Mouse (Mus musculus): Measurements from ENCODE around the gene Fhdc1.

Fhdc1 gene

DNA sequence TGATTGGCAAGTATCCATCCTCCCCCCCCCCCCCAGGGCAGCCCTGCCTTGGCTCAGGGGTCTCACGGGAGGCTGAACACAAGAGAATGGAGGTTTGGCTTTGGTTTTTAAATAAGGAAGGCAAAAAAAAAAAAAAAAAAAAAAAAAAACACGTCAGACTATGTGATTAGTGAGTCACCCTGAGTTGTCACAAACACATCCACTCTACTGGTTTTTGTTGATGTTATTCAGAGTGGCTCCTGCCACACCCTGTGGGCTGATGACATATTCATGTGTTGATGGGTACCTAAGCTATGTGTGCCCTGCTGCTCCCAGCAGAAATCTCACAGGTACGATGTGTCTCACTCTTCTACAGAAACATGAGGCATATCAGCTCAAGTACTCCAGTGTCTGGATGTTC is 29.6 kb downstream of the Fhdc1 start:
- ChIA-PET CTCF (interaction anchor here in 1 of 4 experiments (0.7 kb wide), 1 partner anchor 468 kb away, joined by 4 read pairs; no protein-coding TSS in a partner anchor), POLR2A (interaction anchor here in 2 of 4 experiments (0.7 to 1.4 kb wide), 3 partner anchors 10 to 177 kb away, joined by 3 to 4 read pairs (median 3); no protein-coding TSS in a partner anchor)

DNA sequence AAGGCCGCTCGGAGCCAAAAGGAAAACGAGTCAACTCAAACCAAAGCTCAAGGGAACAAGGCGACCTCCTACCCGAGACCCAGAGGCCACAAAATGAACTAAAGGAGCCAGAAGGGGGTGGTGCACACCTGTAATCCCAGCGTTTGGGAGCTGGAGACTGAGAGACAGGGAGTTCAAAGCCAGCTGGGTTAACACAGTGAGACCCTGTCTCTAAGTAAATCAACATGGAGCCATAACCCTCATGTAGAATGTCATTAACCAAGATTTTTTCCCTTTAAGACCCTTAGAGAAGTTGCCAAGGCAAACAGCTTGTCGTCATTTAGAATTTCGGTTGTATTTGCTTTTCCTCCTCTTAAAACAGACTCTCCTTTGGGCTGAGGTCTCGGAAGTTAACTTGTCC is 31.2 kb downstream of the Fhdc1 start:
- ChIA-PET POLR2A (interaction anchor here in 3 of 4 experiments (0.6 to 1.2 kb wide), 3 partner anchors 9 to 295 kb away, joined by 3 to 4 read pairs (median 3); partner anchors contain the start of gene Fhdc1 (in 1 of the 3)), CTCF (interaction anchor here in 2 of 4 experiments (0.9 to 1.2 kb wide), 2 partner anchors 13 to 264 kb away, joined by 3 to 4 read pairs; no protein-coding TSS in a partner anchor)

DNA sequence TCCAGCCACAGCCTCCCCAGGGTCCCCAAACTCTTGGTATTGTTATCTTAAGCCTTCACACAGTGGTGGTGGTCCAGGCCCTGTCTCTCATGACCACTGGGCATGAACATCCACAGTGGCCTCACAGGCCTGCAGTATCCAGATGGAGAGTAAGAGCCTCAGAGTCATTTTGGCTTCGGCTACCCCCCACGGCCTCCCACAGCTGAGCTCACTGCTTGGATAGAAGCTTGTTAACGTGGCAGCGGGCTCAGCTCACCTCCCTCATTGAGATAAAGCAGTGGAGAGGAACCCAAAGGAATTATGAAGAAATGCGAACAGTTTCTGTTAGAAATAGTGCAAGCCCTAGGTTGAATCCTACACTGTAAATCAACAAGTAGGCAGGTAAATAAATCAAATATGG is 32.4 kb downstream of the Fhdc1 start:
- CTCF ChIA-PET: interaction anchor here in 2 of 4 experiments (0.7 to 1.3 kb wide), 2 partner anchors 33 to 133 kb away, joined by 3 to 4 read pairs; no protein-coding TSS in a partner anchor
- POLR2A ChIA-PET: interaction anchor here in 1 of 4 experiments (0.6 kb wide), 1 partner anchor 1692 kb away, joined by 10 read pairs; no protein-coding TSS in a partner anchor

DNA sequence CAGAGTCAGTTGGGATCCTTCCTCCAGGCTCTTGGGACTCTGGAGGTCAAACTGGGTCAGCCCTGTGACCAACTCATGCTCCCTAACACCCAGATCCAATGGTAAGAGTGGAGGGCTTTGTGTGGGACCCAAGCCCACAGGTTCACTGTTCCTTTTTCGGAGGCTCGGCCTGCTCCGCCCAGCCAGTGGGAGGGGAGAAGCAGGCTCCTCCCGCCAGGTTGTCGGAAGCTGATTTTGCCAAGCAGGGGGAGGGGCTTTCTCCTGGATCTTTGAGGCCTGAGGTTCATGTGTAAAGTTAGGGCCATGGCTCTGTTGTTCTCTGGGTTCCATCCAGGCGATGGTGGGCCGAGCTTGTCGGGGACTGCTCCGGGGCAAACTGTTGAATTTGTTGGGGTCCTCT is 34.4 kb downstream of the Fhdc1 start:
- ChIA-PET CTCF (interaction anchor here (0.6 to 1.9 kb wide), 23 partner anchors 9 to 133 kb away, joined by 3 to 10 read pairs (median 4); partner anchors contain the start of gene Fhdc1 (in 1 of the 4)), POLR2A (interaction anchor here in 3 of 4 experiments (0.5 to 1.7 kb wide), 20 partner anchors 9 to 1083 kb away, joined by 3 to 10 read pairs (median 3); partner anchors contain the start of gene Fhdc1 (in 1 of the 3))

DNA sequence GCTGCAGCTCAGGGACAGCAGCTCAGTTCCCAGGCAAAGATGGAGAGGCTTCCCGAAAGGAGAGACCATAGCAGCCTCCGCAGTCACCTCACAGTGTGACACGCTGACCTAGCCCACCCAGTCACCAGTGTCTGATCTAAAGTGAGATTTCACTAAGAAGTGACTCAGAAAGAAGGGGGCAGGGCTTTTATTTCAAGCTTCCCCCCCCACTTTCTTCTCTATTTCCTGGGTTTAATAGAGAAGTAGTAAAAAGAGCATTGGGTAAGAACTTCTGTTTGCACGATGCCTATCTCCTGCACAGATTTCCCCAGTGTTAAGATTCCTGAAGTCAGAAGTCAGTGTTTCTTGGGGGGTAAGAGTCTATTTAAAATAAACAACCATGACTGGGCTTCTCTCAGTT is 37.3 kb downstream of the Fhdc1 start:
- POLR2A ChIA-PET: no interaction called here
- CTCF ChIA-PET: no interaction called here

DNA sequence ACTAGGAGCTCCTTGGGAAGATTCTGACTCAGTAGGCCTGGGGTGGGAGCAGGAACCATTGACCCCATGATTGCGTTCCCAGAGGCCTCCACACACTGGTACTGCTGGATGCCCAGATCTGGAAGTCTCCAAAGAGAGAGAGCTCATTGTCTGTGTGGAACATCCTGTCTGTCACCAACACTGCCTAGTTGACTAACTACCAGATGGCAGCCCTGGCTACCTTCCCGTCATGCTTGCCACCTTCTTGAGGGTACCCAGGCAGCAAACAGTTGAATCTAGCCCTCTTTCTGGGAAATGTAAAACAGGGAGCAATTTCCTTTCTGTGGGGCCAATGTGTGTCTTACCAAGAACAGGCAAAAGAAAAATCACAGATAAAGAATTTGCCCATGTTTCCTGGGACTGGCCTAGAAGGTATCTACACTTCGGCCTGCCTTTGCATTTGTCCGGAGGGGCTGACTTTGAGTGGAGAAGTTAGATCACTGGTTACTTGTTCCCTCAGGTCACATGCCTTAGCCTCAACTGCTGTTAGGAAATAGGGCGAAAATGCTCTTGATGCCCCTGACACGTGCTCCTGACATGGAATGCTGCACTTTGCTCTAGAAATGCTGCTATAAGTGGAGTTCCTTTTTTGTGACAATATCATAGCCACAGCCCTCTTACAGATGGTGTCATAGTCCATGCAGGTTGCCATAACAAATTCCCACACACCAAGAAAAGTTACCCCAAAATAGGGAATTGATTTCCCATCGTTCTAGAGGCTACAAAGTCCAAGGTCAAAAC is 40.6 kb downstream of the Fhdc1 start:
- CTCF ChIA-PET: no interaction called here
- POLR2A ChIA-PET: interaction anchor here in 2 of 4 experiments (0.6 to 0.8 kb wide), 3 partner anchors 9 to 51 kb away, joined by 3 read pairs; no protein-coding TSS in a partner anchor

DNA sequence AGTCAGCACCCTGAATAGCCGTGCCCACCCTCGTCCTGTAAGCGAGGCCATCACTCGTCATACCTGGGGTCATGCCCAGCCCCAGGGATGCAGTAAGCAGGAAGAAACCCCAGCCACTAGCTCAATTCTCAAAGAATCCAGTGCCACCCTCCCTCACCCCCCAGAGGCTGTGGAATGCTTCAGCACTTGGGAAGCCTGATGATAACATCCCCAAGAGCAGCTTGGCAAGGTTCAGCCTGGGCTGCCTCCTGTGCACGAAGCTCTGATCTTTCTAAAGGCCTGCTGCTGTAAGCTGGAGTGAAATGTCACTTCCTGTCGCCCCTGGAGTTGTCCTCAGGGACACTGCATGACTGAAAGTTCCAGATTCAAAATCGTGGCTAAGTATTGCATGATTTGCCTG is 41.4 kb downstream of the Fhdc1 start:
- ChIA-PET POLR2A (interaction anchor here in 1 of 4 experiments (0.6 kb wide), 1 partner anchor 118 kb away, joined by 3 read pairs; no protein-coding TSS in a partner anchor), CTCF (no interaction called here)

DNA sequence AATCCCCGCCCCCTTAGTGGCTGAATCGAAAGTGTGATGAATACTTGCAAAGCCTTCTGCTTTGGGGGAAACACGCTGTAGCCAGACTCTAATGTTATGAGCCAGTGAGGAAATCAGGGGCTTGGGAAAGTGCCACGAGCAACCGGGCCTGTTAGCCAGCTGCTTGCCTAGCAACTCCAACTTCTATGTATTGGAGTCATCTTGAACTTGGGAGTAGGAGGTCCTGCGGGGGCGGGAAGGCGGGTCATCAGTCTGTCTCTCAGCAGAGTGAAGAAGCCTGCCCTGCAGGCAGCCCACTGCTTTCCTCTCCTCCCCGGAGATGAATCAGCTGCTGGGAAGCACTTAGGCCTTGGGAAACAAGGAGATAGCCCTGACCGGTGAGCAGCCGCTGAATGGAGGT is 42.1 kb downstream of the Fhdc1 start:
- CTCF ChIA-PET: no interaction called here

DNA sequence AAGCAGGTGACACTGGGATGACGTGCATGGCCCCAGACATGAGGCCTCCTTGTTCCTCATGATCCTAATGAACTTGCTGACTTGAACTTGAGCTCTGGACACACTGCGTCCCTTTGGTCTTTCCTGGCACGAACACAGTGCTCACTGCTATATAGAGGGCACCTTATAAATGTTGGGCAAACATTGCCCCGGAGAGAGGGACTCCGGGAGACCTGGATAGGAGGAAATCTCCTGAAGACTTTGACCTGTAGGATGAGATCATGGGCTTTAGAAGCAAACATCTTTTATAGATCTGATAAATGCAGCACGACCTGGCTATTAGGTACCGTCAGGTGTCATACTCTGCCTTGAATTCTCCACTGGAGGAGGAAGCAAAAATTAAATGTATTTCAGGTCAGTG is 43.3 kb downstream of the Fhdc1 start:
- CTCF ChIA-PET: no interaction called here
- POLR2A ChIA-PET: interaction anchor here in 2 of 4 experiments (0.9 to 2.1 kb wide), 4 partner anchors 8 to 18 kb away, joined by 3 to 9 read pairs (median 3); no protein-coding TSS in a partner anchor

More for the DNA sequence above, 42.1 kb downstream of the Fhdc1 start:
- POLR2A ChIA-PET: interaction anchor here in 1 of 4 experiments (0.6 kb wide), 1 partner anchor 119 kb away, joined by 3 read pairs; no protein-coding TSS in a partner anchor

DNA sequence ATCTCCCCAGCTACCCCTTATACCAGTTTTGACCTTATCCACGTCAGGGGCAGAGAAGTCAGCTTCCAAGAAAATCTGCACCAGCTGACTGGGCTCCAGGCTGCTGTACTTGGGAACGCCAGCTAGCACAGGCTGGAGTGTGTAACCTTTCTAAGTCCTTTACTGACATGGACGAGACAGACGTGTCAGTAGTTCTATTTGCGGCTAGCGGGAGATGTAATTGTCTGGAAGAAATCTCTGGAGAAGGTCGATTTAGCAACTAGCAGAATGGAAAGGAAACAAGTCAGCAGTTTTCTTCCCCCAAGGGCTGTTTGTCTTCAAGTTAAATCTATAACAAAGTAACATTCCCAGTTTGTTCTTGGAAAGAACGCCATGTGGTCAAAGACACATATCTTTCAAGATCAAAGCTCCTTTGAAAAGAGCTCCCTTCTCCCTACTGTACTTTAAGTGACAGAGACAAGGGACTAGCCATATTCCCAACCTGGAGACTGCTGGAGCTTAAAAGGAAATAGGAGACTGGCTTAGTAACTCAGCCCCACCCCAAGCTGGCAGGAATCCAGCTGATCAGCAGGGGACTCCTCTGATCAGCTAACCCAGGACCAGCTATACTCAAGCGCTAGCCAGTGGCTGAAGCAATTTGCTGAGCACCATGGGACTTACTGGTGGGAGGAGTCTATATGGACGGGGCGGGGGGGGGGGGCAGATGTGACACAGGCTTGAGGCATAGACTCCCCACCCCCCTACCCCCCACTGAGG is 44.8 kb downstream of the Fhdc1 start:
- CTCF ChIA-PET: interaction anchor here (0.7 to 2.4 kb wide), 7 partner anchors 10 to 441 kb away, joined by 3 to 10 read pairs (median 4); no protein-coding TSS in a partner anchor
- POLR2A ChIA-PET: interaction anchor here in 3 of 4 experiments (0.7 to 2.1 kb wide), 6 partner anchors 9 to 20 kb away, joined by 3 to 9 read pairs (median 3); no protein-coding TSS in a partner anchor

DNA sequence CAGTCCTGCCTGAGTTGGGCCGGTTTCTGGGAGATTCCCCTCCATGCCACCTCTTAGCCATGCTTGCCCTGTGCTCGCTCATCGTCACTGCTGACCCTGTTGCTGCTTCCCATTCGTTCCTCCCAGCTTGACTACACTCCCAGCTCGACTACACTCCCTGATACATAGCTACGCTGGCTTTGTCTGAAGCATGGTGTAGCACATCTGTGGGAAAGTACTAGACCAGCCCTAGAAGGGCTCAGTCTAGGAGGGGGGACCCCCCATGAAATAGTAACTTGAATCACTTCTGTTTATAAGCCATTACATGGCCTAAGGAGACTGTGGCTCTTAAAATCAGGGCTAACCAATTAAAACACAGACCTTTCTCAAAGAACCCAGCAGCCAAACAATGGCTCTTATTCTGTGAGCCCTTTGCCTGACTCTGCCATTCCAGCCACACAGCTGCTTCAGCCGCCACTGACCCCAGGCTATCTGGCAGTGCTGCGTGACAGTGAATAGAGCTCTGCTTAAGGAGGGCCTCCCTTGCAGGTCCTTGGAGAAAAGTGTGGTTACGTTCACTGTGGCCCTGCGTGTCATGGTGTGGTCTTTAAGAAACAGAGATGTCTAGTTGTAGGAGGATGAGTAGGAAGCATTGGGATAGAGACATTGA is 47.3 kb downstream of the Fhdc1 start:
- ChIA-PET CTCF (no interaction called here), POLR2A (interaction anchor here in 1 of 4 experiments (1.4 kb wide), 1 partner anchor 10 kb away, joined by 4 read pairs; no protein-coding TSS in a partner anchor)

DNA sequence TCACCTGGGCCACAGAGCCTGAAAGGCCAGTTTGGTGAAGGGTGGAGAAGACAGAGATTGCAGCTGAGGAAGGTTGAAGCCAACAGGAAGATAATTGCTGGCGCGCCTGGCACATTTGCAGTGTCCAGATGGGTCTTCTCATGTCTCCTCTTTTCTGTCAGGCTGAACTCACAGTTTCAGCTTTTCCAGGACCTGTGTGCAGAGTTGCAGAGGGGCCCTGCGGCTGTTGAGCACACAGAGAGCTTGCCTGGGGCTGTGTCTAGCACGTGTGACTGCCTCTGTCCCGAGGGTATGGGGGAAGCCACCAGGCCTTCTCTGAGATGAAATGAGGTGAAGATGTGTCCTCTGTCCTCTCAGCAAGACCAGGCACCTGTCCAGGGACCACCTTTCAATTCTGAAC is 49.0 kb downstream of the Fhdc1 start:
- CTCF ChIA-PET: interaction anchor here in 1 of 4 experiments (0.6 kb wide), 1 partner anchor 319 kb away, joined by 4 read pairs; no protein-coding TSS in a partner anchor
- POLR2A ChIA-PET: interaction anchor here in 2 of 4 experiments (0.6 to 1.1 kb wide), 4 partner anchors 13 to 320 kb away, joined by 3 to 4 read pairs (median 3); no protein-coding TSS in a partner anchor

DNA sequence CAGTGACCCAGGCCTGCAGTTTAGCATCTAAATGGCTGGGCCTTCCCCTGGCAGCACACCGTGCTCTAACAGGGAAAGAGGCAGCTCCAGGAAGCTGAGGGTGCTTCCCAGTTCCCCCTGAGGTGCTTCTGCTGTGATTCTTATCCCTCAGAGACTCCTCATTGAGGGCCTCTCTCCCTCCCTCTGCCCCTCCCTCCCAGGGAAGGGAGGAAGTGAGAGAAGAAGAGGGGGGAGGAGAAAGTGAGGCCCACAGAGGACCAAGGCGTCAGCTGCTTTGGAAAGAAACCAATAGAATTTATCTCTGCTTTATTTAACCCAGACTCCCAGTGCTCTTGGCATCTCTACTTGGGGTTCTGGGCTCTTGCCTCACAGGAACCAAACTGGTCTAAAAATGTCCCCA is 50.1 kb downstream of the Fhdc1 start:
- POLR2A ChIA-PET: interaction anchor here in 2 of 4 experiments (0.6 to 1.0 kb wide), 3 partner anchors 16 to 431 kb away, joined by 3 read pairs; no protein-coding TSS in a partner anchor

DNA sequence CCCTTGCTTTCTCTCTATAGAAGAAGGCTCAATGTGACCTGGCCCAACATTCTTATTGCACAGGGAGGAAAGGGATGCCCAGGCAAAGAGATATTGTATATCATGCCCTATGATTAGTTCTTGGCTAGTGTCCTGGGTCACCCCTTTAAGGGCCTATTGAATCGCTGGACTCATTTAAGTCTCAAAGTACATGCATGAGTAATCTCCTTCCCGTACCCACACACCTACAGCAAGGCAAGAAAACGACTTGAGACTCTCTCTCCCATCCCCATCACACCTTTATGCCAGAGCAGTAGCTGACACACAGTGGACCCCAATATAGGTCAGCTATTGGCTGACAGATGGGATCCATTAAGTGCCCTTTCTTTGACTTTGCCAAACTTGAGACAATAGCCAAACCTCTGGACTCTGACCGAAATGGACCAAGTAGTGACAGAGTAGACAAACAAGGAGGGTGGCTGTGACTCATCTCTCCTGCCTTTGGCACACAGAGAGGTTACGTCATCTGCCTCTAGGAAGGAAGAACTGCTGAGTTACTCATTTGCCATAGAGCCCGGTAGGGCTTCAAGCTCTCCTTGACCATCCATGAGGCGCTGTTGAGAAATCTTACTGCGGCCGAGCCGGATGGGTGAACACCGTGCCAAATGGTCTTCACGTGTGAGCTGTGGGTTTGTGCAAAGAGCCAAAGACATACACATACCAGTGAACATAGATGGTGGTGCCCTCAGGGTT is 51.1 kb downstream of the Fhdc1 start:
- CTCF ChIA-PET: no interaction called here
- POLR2A ChIA-PET: no interaction called here

More for the DNA sequence above, 50.1 kb downstream of the Fhdc1 start:
- CTCF ChIA-PET: no interaction called here

DNA sequence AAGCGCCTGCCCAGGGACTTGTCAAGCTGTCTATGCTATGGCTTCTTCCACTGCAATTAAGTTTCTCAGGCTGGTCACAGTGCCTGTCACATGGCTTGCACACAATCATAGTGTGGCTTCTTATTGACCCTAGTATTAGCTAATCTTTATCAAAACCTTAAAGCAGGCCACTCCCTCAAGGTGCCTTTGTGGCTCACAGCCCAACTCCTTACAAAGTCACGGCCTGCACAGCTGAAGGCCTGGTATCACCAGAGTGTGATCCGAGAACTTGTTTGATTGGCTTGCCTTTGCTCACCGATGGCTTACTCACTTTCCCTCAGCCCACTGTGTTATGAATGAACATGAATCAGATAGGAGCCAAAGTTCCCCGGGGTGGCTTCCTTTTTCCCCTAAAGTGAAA is 52.5 kb downstream of the Fhdc1 start:
- ChIA-PET POLR2A (interaction anchor here in 1 of 4 experiments (1.4 kb wide), 1 partner anchor 9 kb away, joined by 3 read pairs; no protein-coding TSS in a partner anchor), CTCF (no interaction called here)

DNA sequence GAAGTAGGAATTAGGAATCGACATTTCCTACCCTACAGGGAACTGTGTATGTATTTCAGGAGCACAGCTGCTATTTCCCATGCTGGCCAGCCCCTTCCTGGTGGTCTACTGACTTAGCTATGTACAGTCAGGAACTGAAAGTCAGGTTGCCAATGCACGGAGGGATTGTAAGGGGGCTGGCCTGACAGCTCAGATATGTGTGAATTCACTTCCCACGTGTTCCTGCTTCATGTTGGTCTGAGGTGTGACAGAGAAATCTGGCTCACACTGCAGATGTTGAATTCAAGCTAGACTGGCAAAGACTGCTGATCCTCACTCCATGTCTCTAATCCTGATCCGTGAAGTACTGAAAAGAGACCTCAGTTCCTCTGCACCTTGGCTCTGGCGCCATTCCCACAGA is 57.9 kb downstream of the Fhdc1 start:
- POLR2A ChIA-PET: interaction anchor here in 1 of 4 experiments (1.6 kb wide), 1 partner anchor 10 kb away, joined by 4 read pairs; no protein-coding TSS in a partner anchor

DNA sequence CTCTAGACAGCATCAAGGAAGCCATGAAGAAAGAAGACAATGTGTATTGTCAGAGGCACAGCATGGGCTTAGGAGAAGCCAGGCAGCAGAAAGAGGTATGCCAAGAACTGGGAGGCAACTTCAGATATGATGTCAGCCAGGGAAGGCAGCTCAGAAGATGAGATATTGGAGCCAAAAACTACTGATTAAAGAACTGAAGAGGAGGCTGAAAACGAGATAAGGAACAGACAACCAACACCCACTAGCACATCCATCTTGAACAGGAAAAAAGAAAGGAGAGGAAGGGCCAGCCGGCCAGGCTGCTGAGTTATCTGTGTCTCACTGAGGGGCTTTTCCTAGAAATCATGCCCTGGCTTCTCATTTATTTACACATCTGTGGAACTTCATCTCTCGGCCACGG is 66.4 kb downstream of the Fhdc1 start:
- ChIA-PET POLR2A (no interaction called here), CTCF (no interaction called here)

More for the DNA sequence above, 57.9 kb downstream of the Fhdc1 start:
- CTCF ChIA-PET: interaction anchor here in 1 of 4 experiments (1.2 kb wide), 1 partner anchor 77 kb away, joined by 10 read pairs; no protein-coding TSS in a partner anchor

DNA sequence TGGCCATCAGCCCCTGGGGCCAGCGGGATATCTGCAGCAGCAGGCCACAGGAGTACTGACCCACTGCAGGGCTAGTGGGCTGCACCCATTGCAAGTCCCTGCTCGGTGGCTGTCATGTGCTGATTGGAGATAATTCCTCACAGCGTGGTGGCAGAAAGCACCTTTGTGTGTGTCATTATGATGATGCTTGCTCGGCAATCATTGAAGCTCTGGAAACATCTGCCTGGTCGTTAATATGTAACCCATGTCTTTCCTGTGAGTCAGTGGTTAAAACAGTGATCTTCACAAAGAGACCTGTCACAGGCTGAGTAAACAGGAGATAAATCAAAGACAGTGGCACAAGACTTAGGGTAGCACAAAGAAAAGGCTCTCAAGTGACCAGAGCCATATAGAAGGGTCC is 67.3 kb downstream of the Fhdc1 start:
- CTCF ChIA-PET: no interaction called here

More for the DNA sequence above, 67.3 kb downstream of the Fhdc1 start:
- POLR2A ChIA-PET: no interaction called here
